Mouse (Mus musculus): ENCODE measurements around the gene Sdad1. TPM values are rescaled to one million over a fixed set of nuclear protein-coding genes. Genes with fewer than 3 reads are reported as not detected.

Sdad1 gene
- polyA plus RNA-seq, 1 experiment from 2014 or later: 27.6 TPM

DNA sequence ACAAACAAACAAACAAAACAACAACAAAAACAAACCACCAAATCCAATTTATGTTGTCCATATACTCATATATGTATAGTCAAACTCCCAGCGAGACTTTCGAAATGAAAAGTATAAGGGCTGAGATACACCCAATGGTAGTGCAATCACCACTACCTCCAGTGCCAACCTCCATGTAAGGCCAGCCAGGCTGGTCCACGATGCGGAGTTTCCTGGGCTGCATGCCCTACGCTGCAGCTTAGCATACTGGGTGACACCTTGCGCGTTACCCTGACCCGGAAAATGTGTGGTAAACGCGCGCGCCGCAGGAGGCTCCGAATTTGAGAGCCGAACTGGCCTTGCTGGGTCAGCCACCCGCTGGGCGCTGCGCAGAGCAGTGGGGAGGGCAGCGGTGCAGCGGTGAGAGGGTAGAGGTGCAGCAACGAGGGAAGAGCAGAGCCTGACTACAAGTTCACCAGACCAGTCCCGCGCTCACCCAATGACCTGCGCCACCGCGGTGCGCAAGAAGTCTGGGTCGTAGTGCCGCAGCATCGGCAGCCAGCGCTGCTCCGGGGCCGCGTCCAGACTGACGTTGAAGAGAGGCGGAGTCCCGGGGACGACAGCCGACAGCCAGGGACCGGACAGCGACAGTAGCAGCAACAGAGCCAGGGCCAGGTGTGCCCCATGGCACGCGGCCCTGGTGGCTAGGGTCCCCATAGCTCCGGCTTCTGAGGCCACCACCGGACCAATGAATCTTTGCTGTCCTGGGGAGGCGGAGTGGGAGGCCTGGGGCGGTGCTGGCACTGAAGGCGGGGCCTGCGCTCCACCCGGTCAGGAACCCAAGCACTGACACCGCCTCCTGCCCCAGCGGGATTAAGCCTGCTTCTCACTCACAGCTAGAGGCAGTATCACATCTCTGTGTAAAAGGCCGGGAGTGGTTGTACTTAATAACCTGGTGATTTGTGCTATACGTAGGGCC lies 32.6 kb downstream of the Sdad1 start, which contains the start of gene Naaa:
Naaa (minus strand) TSS at position 734 of the 958 bp plus-strand sequence.
- peak; percentile 98 for ATAC-seq
- in situ Hi-C loops (cut with MboI; ENCODE audit: low pct_unique_long_range_greater_than_20kb): no loop called here
- no peaks in the 10 kb centered on the region for H3K27me3 ChIP-seq
- POLR2A ChIA-PET: interaction anchor here (1.0 kb wide), 1 partner anchor 15 kb away, joined by 3 read pairs; no protein-coding TSS in a partner anchor
- CTCF ChIA-PET: interaction anchor here (1.2 to 1.6 kb wide), 3 partner anchors 10 to 34 kb away, joined by 3 to 4 read pairs (median 4); no protein-coding TSS in a partner anchor
- TF ChIP-seq CTCF (IDR thresholded peaks at IDR 0.05): no peak
- DNase-seq (ENCODE audit: low read depth, low spot score): peak; percentile 33

DNA sequence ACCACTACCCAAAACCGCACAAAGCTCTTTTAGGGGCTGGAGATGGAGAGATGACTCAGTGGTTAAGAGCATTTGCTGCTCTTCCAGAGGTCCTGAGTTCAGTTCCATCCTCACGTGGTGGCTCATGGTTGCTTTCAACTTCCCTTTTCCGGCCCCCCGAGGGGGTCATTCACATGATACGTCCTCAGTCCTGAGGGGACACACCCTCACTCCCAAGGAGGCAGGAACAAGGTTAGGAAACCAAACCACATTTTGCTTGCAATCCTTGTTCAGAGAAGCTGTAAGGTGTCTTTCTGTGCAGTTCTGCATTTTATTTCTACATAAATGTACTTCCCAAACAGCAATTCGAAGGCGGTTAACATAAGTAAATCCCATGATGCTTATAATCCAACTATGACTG lies 39.8 kb downstream of the Sdad1 start:
- ChIA-PET POLR2A (interaction anchor here (0.6 kb wide), 1 partner anchor 19 kb away, joined by 3 read pairs; no protein-coding TSS in a partner anchor), CTCF (no interaction called here)
- no peaks in the 10 kb centered on the region for H3K27me3 ChIP-seq
- in situ Hi-C loops (cut with MboI; ENCODE audit: low pct_unique_long_range_greater_than_20kb): no loop called here
- ATAC-seq (no peak), DNase-seq (ENCODE audit: low read depth, low spot score) (no peak)
- TF ChIP-seq CTCF (IDR thresholded peaks at IDR 0.05): no peak

- TF ChIP-seq CTCF (IDR thresholded peaks at IDR 0.05): no peak
- peak; percentile 66 for ATAC-seq
- H3K27me3 ChIP-seq: no peaks in the 10 kb centered on the region
- POLR2A ChIA-PET: no interaction called here
- in situ Hi-C loops (cut with MboI; ENCODE audit: low pct_unique_long_range_greater_than_20kb): no loop called here
- peak; percentile 20 for DNase-seq (ENCODE audit: low read depth, low spot score)
- CTCF ChIA-PET: no interaction called here
Observed at GRCm38 (mm10) chr5:92263761-92264359, 46.4 kb downstream of the Sdad1 start.

DNA sequence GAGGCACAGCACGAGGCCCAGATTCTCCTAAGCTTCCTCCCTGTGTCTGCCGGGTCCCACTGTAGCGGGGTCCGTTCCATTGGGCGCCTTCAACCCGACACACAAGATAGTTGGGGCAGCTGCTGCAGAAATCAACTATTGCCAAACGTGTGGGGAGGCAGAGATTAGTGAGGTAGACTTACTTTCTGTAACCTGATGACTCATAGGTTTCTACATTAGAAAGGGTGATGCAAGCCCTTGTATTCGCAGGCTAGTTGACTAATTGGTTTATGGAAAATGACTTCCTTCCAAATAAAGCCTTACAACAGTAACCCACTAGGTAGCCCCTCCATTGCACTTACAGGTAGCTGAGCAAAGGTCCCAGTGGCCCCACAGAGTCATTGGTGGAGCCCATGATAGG lies 47.6 kb downstream of the Sdad1 start:
- TF ChIP-seq CTCF (IDR thresholded peaks at IDR 0.05): no peak
- DNase-seq (ENCODE audit: low read depth, low spot score) (peak; percentile 35), ATAC-seq (peak; percentile 34)
- in situ Hi-C loops (cut with MboI; ENCODE audit: low pct_unique_long_range_greater_than_20kb): no loop called here
- no peaks in the 10 kb centered on the region for H3K27me3 ChIP-seq
- ChIA-PET CTCF (interaction anchor here (1.0 kb wide), 1 partner anchor 10 kb away, joined by 3 read pairs; no protein-coding TSS in a partner anchor), POLR2A (interaction anchor here (1.1 kb wide), 1 partner anchor 15 kb away, joined by 3 read pairs; the partner anchor contains the start of gene Naaa)

DNA sequence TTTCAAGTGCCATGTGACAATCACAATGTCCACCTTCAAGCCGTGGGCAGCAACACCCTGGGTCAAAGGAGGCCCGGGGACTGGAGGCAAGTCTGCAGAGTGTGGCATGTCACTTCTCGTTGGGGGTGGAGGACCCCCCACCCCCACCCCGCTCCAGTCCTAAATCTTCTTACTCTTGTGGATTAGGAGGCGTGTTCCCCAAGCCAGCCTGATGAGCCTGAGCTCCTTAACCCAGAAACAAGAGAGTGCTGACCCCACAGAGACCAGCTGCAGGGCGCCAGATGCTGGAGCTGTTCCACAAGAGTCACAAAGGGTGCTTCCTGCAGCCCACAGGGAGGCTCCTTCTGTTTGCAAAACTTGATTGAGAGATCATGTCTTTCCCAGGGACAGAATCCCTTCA lies 54.1 kb downstream of the Sdad1 start, which contains the start of gene Ppef2:
Ppef2 (minus strand) TSS at position 61 of the 400 bp plus-strand sequence.
- CTCF ChIA-PET: no interaction called here
- no peak for ATAC-seq
- H3K27me3 ChIP-seq: no peaks in the 10 kb centered on the region
- in situ Hi-C loops (cut with MboI; ENCODE audit: low pct_unique_long_range_greater_than_20kb): no loop called here
- TF ChIP-seq CTCF (IDR thresholded peaks at IDR 0.05): no peak
- DNase-seq (ENCODE audit: low read depth, low spot score): no peak
- POLR2A ChIA-PET: no interaction called here

DNA sequence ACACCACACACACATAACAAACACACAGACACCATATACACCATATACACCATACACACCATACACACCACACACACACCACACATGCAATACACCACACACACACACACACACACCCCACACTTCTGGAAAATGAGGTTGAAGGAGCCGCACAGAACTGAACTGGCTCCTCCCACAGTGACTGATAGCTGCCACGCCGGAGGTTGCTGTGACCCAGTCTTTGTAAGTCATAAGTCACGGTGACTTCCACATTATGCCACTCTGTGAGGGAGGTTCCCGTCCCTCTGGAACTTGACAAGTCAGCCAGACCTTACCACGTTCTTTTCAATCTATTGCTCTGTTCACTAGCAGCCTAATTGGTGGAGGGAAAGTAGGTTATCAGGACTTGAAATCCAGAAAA lies 55.8 kb downstream of the Sdad1 start:
- ChIA-PET POLR2A (no interaction called here), CTCF (no interaction called here)
- no peak for TF ChIP-seq CTCF (IDR thresholded peaks at IDR 0.05)
- no peaks in the 10 kb centered on the region for H3K27me3 ChIP-seq
- in situ Hi-C loops (cut with MboI; ENCODE audit: low pct_unique_long_range_greater_than_20kb): no loop called here
- ATAC-seq (no peak), DNase-seq (ENCODE audit: low read depth, low spot score) (no peak)

DNA sequence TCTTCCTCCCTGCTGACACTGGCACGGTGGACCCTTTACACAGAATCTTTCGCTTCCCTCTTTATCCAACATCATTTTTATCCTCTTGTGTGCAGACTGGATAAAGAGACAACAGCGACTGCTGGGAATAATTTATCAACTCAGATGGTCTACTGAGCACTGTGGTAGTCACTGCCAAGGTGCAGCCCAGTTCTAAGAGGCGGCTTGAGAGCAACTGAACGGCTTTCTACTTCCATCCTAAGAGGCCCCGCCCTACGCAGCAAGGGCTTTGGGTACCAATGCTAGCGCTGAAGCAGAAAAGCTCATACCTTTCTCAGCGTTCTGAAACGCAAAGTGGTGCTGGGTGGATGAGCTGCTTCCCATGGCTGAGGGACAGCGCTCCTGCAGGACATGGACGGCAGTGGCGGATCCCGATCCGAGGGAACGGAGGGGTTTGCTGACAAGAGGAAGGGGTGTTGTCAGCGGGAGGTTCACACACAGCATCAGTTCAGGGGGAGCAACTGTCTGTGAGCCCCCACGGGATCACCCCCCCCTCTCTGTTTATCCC lies 57.4 kb downstream of the Sdad1 start:
- DNase-seq (ENCODE audit: low read depth, low spot score) (no peak), ATAC-seq (no peak)
- TF ChIP-seq CTCF (IDR thresholded peaks at IDR 0.05): no peak
- no peaks in the 10 kb centered on the region for H3K27me3 ChIP-seq
- POLR2A ChIA-PET: no interaction called here
- in situ Hi-C loops (cut with MboI; ENCODE audit: low pct_unique_long_range_greater_than_20kb): no loop called here
- CTCF ChIA-PET: interaction anchor here (0.9 kb wide), 1 partner anchor 9 kb away, joined by 3 read pairs; no protein-coding TSS in a partner anchor

DNA sequence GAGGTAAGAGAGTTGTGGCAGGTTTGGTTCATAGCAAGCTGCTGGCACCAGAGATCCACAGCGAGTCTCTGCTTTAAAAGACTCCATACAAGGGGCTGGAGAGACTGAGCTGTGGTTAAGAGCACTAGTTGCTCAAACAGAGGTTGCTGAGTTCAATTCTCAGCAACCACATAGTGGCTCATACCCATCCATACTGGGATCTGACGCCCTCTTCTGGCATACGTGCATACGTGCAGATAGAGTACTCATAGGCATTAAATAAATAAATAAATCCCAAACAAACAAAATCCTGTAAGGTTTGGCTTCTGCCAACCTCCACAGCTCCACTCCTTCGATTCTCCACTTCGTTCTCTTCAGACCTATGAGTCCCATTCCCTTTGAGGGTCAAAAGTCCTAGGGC lies 58.2 kb downstream of the Sdad1 start:
- no peak for TF ChIP-seq CTCF (IDR thresholded peaks at IDR 0.05)
- DNase-seq (ENCODE audit: low read depth, low spot score) (no peak), ATAC-seq (no peak)
- CTCF ChIA-PET: no interaction called here
- H3K27me3 ChIP-seq: no peaks in the 10 kb centered on the region
- in situ Hi-C loops (cut with MboI; ENCODE audit: low pct_unique_long_range_greater_than_20kb): no loop called here
- POLR2A ChIA-PET: interaction anchor here (0.8 kb wide), 1 partner anchor 18 kb away, joined by 3 read pairs; no protein-coding TSS in a partner anchor

DNA sequence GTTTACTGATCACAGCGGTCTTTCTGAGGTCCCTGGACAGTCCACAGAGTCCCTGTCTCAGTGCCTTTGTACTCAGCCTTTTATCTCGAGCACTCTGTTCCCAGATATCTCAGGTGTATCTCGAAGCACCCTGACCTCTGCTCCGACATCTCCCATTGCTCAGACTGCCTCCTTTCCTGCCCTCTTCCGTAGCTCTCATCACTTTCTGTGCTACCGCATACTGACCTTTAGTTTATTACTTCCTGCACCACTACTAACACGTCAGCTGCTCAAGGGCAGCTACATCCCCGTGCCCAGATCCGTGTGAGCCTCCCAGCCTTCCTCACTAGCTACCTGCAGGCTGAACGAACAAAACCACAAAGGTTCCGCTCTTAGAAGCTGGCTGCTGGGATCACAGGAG lies 61.7 kb downstream of the Sdad1 start:
- ATAC-seq (no peak), DNase-seq (ENCODE audit: low read depth, low spot score) (no peak)
- CTCF ChIA-PET: interaction anchor here (1.3 to 2.4 kb wide), 2 partner anchors 8 to 128 kb away, joined by 3 to 10 read pairs; no protein-coding TSS in a partner anchor
- no peak for TF ChIP-seq CTCF (IDR thresholded peaks at IDR 0.05)
- POLR2A ChIA-PET: no interaction called here
- no peaks in the 10 kb centered on the region for H3K27me3 ChIP-seq
- in situ Hi-C loops (cut with MboI; ENCODE audit: low pct_unique_long_range_greater_than_20kb): loop anchor here (25.0 kb wide), 1 partner anchor 736 kb away; the partner anchor contains the start of gene Parm1

DNA sequence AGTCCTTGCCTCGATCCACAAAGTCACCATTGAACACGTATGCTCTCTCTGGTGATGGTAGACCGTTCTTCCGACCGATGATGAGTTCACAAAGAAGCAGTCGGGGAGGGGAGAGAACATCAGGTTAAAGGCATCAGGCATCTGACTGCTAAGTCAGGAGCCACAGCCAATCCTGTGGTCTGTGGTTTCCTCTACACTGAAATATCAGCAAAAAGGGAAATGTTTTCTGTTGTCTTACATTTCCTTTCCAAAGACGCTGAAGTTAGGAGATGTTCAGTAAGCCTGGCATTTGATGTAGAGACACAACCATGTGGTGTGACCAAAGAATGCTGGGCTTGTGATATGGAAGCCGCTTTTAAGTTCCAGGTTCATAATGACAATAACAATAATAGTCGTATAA lies 64.8 kb downstream of the Sdad1 start:
- in situ Hi-C loops (cut with MboI; ENCODE audit: low pct_unique_long_range_greater_than_20kb): loop anchor here (25.0 kb wide), 1 partner anchor 733 kb away; the partner anchor contains the start of gene Parm1
- POLR2A ChIA-PET: no interaction called here
- H3K27me3 ChIP-seq: no peaks in the 10 kb centered on the region
- ATAC-seq: no peak
- DNase-seq (ENCODE audit: low read depth, low spot score): no peak
- TF ChIP-seq CTCF (IDR thresholded peaks at IDR 0.05): no peak
- CTCF ChIA-PET: no interaction called here

Measured in Patski (cell line).